Mouse (Mus musculus) heart, embryonic 14.5 days (tissue): ENCODE results near the gene Ppp1r16b. TPM values are rescaled to one million over a fixed set of nuclear protein-coding genes. Genes with fewer than 3 reads are reported as not detected.
"Not testable (repeated sequence)": the region's sequence is repeated elsewhere in the genome, so short reads cannot be mapped to it uniquely, and the experiment has no call there.

ENCODE experiments used
- ATAC-seq: fragments of 200-750 bp; cut with Nextera tagmentation; 2 replicates; pipeline ENCODE4 v1.8.0; 2017; ENCODE audit warnings: low read depth, moderate TSS enrichment; ENCODE audit not compliant: insufficient number of reproducible peaks, insufficient read depth, low FRiP score
- H3K27ac ChIP-seq, 2 experiments: fragments of 200-500 bp in 1 of 2; fragments of 300-500 bp in 1 of 2; sonication (generic) in 1 of 2; replicated peaks in 1 of 2; 2 replicates each; pipeline ENCODE4 v1.5.1; 2012 to 2014; ENCODE audit warnings: low read depth in 2 of 2, low read length in 2 of 2, control low read depth in 1 of 2, mild to moderate bottlenecking in 1 of 2, mixed read lengths in 1 of 2; ENCODE audit not compliant: control insufficient read depth in 1 of 2, insufficient read depth in 1 of 2
- H3K27me3 ChIP-seq: fragments of 300-500 bp; sonication (generic); 2 replicates; pipeline ENCODE4 v1.6.1; 2014; ENCODE audit warnings: mild to moderate bottlenecking, low read length, control low read depth; ENCODE audit not compliant: control insufficient read depth, insufficient read depth
- H3K36me3 ChIP-seq: fragments of 300-500 bp; sonication (generic); 2 replicates; pipeline ENCODE4 v1.6.1; 2014; ENCODE audit warnings: mild to moderate bottlenecking, control low read depth, low read length, mixed read lengths; ENCODE audit not compliant: control insufficient read depth, insufficient read depth
- H3K4me1 ChIP-seq, 2 experiments: fragments of 200-500 bp in 1 of 2; fragments of 300-500 bp in 1 of 2; sonication (generic) in 1 of 2; 2 replicates each; pipeline ENCODE4 v1.6.1; 2012 to 2014; ENCODE audit warnings: low read length in 2 of 2, control low read depth in 1 of 2, mixed read lengths in 1 of 2; ENCODE audit not compliant: control insufficient read depth in 2 of 2, insufficient read depth in 2 of 2
- H3K4me2 ChIP-seq: fragments of 300-500 bp; sonication (generic); 2 replicates; pipeline ENCODE4 v1.6.1; 2014; ENCODE audit warnings: mild to moderate bottlenecking, low read length
- H3K4me3 ChIP-seq, 2 experiments: fragments of 200-500 bp in 1 of 2; fragments of 300-500 bp in 1 of 2; sonication (generic) in 1 of 2; 2 replicates each; pipeline ENCODE4 v1.5.1; 2012 to 2014; ENCODE audit warnings: low read length in 2 of 2, mild to moderate bottlenecking in 2 of 2, control low read depth in 1 of 2, low read depth in 1 of 2, moderate library complexity in 1 of 2; ENCODE audit not compliant: control insufficient read depth in 1 of 2, insufficient read depth in 1 of 2
- H3K9ac ChIP-seq: fragments of 300-500 bp; sonication (generic); 2 replicates; pipeline ENCODE4 v1.6.1; 2014; ENCODE audit warnings: mild to moderate bottlenecking, low read length
- H3K9me3 ChIP-seq: fragments of 300-500 bp; sonication (generic); 2 replicates; pipeline ENCODE4 v1.6.1; 2016; ENCODE audit warnings: low read length, control low read depth; ENCODE audit not compliant: control insufficient read depth
- WGBS: fragments of 180-500 bp; shearing (Covaris S2); extraction: QIAGEN DNeasy Blood & Tissue Kit; methylation state at CpG from one replicate; pipeline ENCODE4 v1.1.7; 2014; 5-methylcytosine and 5-hydroxymethylcytosine counted together
- polyA plus RNA-seq: library from polyadenylated mRNA; unstranded; fragments of >200 nt; fragmentation: Nextera tagmentation; extraction: Ambion mirVana; gene quantifications from 2 replicates; pipeline ENCODE4 v1.2.1, GENCODE M21; 2014

Ppp1r16b gene
- polyA plus RNA-seq, 1 experiment from 2014 or later: 4.7 TPM

- Histone ChIP-seq H3K4me2 (no peak overlapping the region), H3K27me3 (no peaks in the 10 kb centered on the region), H3K9me3 (no peaks in the 10 kb centered on the region), H3K4me3 (no peak overlapping the region), H3K36me3 (no peaks in the 10 kb centered on the region), H3K9ac (no peak overlapping the region), H3K4me1 (peaks cover 0 to 2% of the 10 kb centered on the region in 2 experiments; a peak in 3 of 4 replicates), H3K27ac (peak overlapping the region in 1 of 2 experiments; percentile 41; a peak in 1 of 4 replicates)
- WGBS: 74% methylated on average over 6 of the region's 6 CpGs
- no peak for ATAC-seq
Measured at GRCm38 (mm10) chr2:158733914-158734313, 68.7 kb downstream of the Ppp1r16b start.

- ATAC-seq: no peak
- no peaks in the 10 kb centered on the region for H3K9me3 ChIP-seq
- peaks cover 0 to 2% of the 10 kb centered on the region in 2 experiments; a peak in 3 of 4 replicates for H3K4me1 ChIP-seq
- WGBS: 64% methylated on average over 7 of the region's 7 CpGs
- no peak overlapping the region for H3K4me2 ChIP-seq
- peak overlapping the region in 1 of 2 experiments; percentile 41; a peak in 1 of 4 replicates for H3K27ac ChIP-seq
- H3K27me3 ChIP-seq: no peaks in the 10 kb centered on the region
- H3K36me3 ChIP-seq: no peaks in the 10 kb centered on the region
- no peak overlapping the region for H3K4me3 ChIP-seq
- H3K9ac ChIP-seq: no peak overlapping the region
Measured at GRCm38 (mm10) chr2:158734500-158735152, 69.4 kb downstream of the Ppp1r16b start.

- Histone ChIP-seq H3K27ac (peak overlapping the region in 1 of 2 experiments; percentile 41; a peak in 1 of 4 replicates), H3K36me3 (no peaks in the 10 kb centered on the region), H3K9ac (no peak overlapping the region), H3K9me3 (no peaks in the 10 kb centered on the region), H3K4me2 (no peak overlapping the region), H3K4me3 (no peak overlapping the region), H3K27me3 (no peaks in the 10 kb centered on the region), H3K4me1 (peaks cover 0 to 2% of the 10 kb centered on the region in 2 experiments; a peak in 3 of 4 replicates)
- WGBS: 70% methylated on average over 8 of the region's 8 CpGs
- ATAC-seq: no peak
Measured at GRCm38 (mm10) chr2:158735340-158735739, 70.1 kb downstream of the Ppp1r16b start.

- H3K9ac ChIP-seq, H3K4me2 ChIP-seq, H3K9me3 ChIP-seq, H3K4me3 ChIP-seq, H3K4me1 ChIP-seq, H3K27me3 ChIP-seq, H3K27ac ChIP-seq, H3K36me3 ChIP-seq, ATAC-seq: not testable (repeated sequence)
- 77% methylated on average over 4 of the region's 4 CpGs for WGBS
Measured at GRCm38 (mm10) chr2:158736247-158736646, 71.0 kb downstream of the Ppp1r16b start.

GRCm38 (mm10) chr2:158738591-158738990 lies 73.4 kb downstream of the Ppp1r16b start:
- Histone ChIP-seq H3K27me3 (no peaks in the 10 kb centered on the region), H3K4me2 (no peak overlapping the region)
- no peak for ATAC-seq

GRCm38 (mm10) chr2:158739113-158739512 lies 73.9 kb downstream of the Ppp1r16b start:
- Histone ChIP-seq H3K4me2 (no peak overlapping the region), H3K27me3 (no peaks in the 10 kb centered on the region), H3K4me3 (no peak overlapping the region), H3K9ac (no peak overlapping the region), H3K9me3 (no peaks in the 10 kb centered on the region), H3K27ac (no peak overlapping the region), H3K36me3 (no peaks in the 10 kb centered on the region), H3K4me1 (peaks cover 0 to 2% of the 10 kb centered on the region in 2 experiments; a peak in 3 of 4 replicates)
- 74% methylated on average over 3 of the region's 3 CpGs for WGBS
- ATAC-seq: no peak

More at GRCm38 (mm10) chr2:158738591-158738990, 73.4 kb downstream of the Ppp1r16b start:
- Histone ChIP-seq H3K36me3 (no peaks in the 10 kb centered on the region), H3K4me1 (peaks cover 0 to 2% of the 10 kb centered on the region in 2 experiments; a peak in 3 of 4 replicates), H3K4me3 (no peak overlapping the region), H3K9me3 (no peaks in the 10 kb centered on the region), H3K9ac (no peak overlapping the region), H3K27ac (no peak overlapping the region)
- 83% methylated on average over 11 of the region's 11 CpGs for whole genome bisulfite sequencing

- 60% methylated on average over 9 of the region's 9 CpGs for WGBS
- Histone ChIP-seq H3K36me3 (no peaks in the 10 kb centered on the region), H3K4me3 (no peak overlapping the region), H3K9ac (no peak overlapping the region), H3K27ac (no peak overlapping the region), H3K4me1 (peaks cover 3% of the 10 kb centered on the region in 2 experiments; a peak in 2 of 4 replicates), H3K9me3 (no peaks in the 10 kb centered on the region), H3K4me2 (no peak overlapping the region), H3K27me3 (no peaks in the 10 kb centered on the region)
- ATAC-seq: no peak
Measured at GRCm38 (mm10) chr2:158741011-158741501, 75.9 kb downstream of the Ppp1r16b start.
